Mouse (Mus musculus) limb, embryonic 11.5 days (tissue): ENCODE measurements around the gene Gatad2b. TPM values are rescaled to one million over a fixed set of nuclear protein-coding genes. Genes with fewer than 3 reads are reported as not detected.
"Not testable (repeated sequence)": the region's sequence is repeated elsewhere in the genome, so short reads cannot be mapped to it uniquely, and the experiment has no call there.

Experiments used
- ATAC-seq: fragments of 200-750 bp; cut with Nextera tagmentation; 2 replicates; pipeline ENCODE4 v1.8.0; 2017; ENCODE audit warnings: low read depth; ENCODE audit not compliant: insufficient number of reproducible peaks, low FRiP score, low TSS enrichment
- DNase-seq: peaks from one replicate; pipeline ENCODE4 v3.0.0-alpha.2; 2015; ENCODE audit warnings: low spot score
- H3K27ac ChIP-seq: fragments of 300-500 bp; sonication (generic); replicated peaks from 2 replicates; pipeline ENCODE4 v1.5.1; 2014; ENCODE audit warnings: low read depth, mild to moderate bottlenecking, low read length
- H3K27me3 ChIP-seq: fragments of 300-500 bp; sonication (generic); 2 replicates; pipeline ENCODE4 v1.6.1; 2014; ENCODE audit warnings: mild to moderate bottlenecking, low read length, mixed read lengths; ENCODE audit not compliant: control insufficient read depth, insufficient read depth
- H3K36me3 ChIP-seq: fragments of 300-500 bp; sonication (generic); 2 replicates; pipeline ENCODE4 v1.6.1; 2014; ENCODE audit warnings: mild to moderate bottlenecking, low read length, moderate library complexity, mixed read lengths; ENCODE audit not compliant: control insufficient read depth, insufficient read depth
- H3K4me1 ChIP-seq: fragments of 300-500 bp; sonication (generic); 2 replicates; pipeline ENCODE4 v1.6.1; 2014; ENCODE audit warnings: low read length, mixed read lengths; ENCODE audit not compliant: control insufficient read depth, insufficient read depth
- H3K4me2 ChIP-seq: fragments of 300-500 bp; sonication (generic); 2 replicates; pipeline ENCODE4 v1.6.1; 2014; ENCODE audit warnings: low read depth, mild to moderate bottlenecking, moderate library complexity; ENCODE audit not compliant: severe bottlenecking
- H3K4me3 ChIP-seq: fragments of 300-500 bp; sonication (generic); 2 replicates; pipeline ENCODE4 v1.5.1; 2014; ENCODE audit warnings: low read depth, low read length
- H3K9ac ChIP-seq: fragments of 300-500 bp; sonication (generic); 2 replicates; pipeline ENCODE4 v1.6.1; 2014; ENCODE audit warnings: mild to moderate bottlenecking, low read length
- H3K9me3 ChIP-seq: fragments of 300-500 bp; sonication (generic); 2 replicates; pipeline ENCODE4 v1.6.1; 2016; ENCODE audit warnings: low read length; ENCODE audit not compliant: control insufficient read depth
- WGBS: fragments of 180-500 bp; shearing (Covaris S2); extraction: QIAGEN DNeasy Blood & Tissue Kit; methylation state at CpG from one replicate; pipeline ENCODE4 v1.1.7; 2014; 5-methylcytosine and 5-hydroxymethylcytosine counted together
- polyA plus RNA-seq: library from polyadenylated mRNA; unstranded; fragments of >200 nt; fragmentation: Nextera tagmentation; extraction: Ambion mirVana; gene quantifications from 2 replicates; pipeline ENCODE4 v1.2.1, GENCODE M21; 2014

The Gatad2b gene
- polyA plus RNA-seq, 1 experiment from 2014 or later, result 16.2 TPM

GRCm38 (mm10) chr3:90280708-90281107 lies 12.3 kb upstream of the Gatad2b start:
- ATAC-seq (no peak), DNase-seq (no peak)
- H3K36me3 ChIP-seq, result no peaks in the 10 kb centered on the region; the same call in 1 of the 2 replicates

DNA sequence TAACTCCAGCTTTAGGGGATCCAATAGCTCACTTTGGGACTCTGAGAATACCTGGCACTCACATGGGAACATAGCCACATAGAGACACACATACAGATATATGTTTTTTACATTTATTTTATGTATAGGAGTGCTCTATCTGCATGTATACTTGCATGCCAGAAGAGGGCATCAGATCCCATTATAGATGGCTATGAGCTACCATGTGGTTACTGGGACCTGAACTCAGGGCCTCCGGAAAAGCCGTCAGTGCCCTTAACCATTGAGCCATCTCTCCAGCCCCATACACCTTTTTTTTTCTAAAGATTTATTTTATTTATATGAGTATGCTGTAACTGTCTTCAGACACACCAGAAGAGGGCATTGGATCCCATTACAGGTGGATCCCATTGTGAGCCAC lies 8.8 kb upstream of the Gatad2b start:
- Histone ChIP-seq H3K4me2 (no peak overlapping the region), H3K27ac (no peak overlapping the region), H3K9me3 (no peaks in the 10 kb centered on the region), H3K27me3 (no peaks in the 10 kb centered on the region), H3K4me1 (no peaks in the 10 kb centered on the region), H3K36me3 (no peaks in the 10 kb centered on the region; the same call in 1 of the 2 replicates), H3K4me3 (no peak overlapping the region), H3K9ac (no peak overlapping the region)
- DNase-seq (no peak), ATAC-seq (no peak)
- 89% methylated on average over 2 of the region's 2 CpGs for WGBS

More at GRCm38 (mm10) chr3:90280708-90281107, 12.3 kb upstream of the Gatad2b start:
- no peak overlapping the region for H3K4me3 ChIP-seq
- no peak overlapping the region for H3K4me2 ChIP-seq
- H3K9me3 ChIP-seq, result no peaks in the 10 kb centered on the region
- no peak overlapping the region for H3K9ac ChIP-seq
- H3K4me1 ChIP-seq, result no peaks in the 10 kb centered on the region
- no peaks in the 10 kb centered on the region for H3K27me3 ChIP-seq
- WGBS, result 93% methylated on average over 9 of the region's 9 CpGs
- no peak overlapping the region for H3K27ac ChIP-seq

DNA sequence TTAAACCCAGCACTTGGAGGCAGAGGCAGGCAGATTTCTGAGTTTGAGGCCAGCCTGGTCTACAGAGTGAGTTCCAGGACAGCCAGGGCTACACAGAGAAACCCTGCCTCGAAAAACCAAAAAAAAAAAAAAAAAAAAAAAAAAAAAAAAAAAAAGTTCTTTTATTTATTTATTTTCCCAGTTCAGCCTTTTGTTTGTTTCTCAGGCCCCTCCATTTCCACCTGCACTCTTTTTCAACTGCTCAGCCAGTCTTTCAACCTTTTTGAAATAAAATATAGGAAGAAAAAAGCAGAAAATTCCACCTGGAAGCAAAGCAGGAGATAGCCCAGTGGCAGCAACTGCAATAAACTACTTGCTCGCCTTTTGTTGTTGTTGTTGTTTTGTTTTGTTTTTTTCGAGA lies 3.6 kb upstream of the Gatad2b start:
- not testable (repeated sequence) for H3K4me2 ChIP-seq, ATAC-seq, H3K27ac ChIP-seq, H3K9me3 ChIP-seq, H3K4me1 ChIP-seq, H3K4me3 ChIP-seq, DNase-seq, H3K9ac ChIP-seq, H3K27me3 ChIP-seq, H3K36me3 ChIP-seq
- WGBS, result 73% methylated on average over 2 of the region's 3 CpGs

DNA sequence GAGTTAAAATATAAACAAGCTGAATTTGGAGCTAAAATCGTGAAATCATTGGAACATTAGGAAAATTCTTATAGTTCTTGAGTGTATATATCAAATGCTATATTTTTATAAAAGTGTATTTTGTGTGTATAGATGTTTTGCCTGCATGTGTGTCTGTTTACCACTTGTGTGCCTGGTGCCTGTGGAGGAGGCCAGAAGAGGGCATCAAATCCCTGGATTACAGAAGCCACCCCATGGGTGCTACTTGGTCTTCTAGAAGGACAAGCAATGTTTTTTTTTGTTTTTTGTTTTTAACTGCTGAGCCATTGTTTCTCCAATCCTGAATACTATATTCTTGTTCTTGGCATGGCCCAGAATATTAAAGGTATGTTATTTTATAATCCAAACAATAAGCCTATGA lies 2.4 kb upstream of the Gatad2b start:
- ATAC-seq (no peak), DNase-seq (no peak)
- Histone ChIP-seq H3K9ac (no peak overlapping the region), H3K27ac (no peak overlapping the region), H3K36me3 (peaks cover 3% of the 10 kb centered on the region; the same call in 1 of the 2 replicates), H3K4me1 (peaks cover 5% of the 10 kb centered on the region; the same call in 1 of the 2 replicates), H3K4me3 (no peak overlapping the region), H3K4me2 (no peak overlapping the region), H3K9me3 (no peaks in the 10 kb centered on the region), H3K27me3 (no peaks in the 10 kb centered on the region)
- WGBS, result 87% methylated on average over 1 of the region's 1 CpGs

- ATAC-seq (no peak), DNase-seq (no peak)
- peak overlapping the region; percentile 56 for H3K4me2 ChIP-seq
- H3K4me1 ChIP-seq, result peaks cover 5% of the 10 kb centered on the region; the same call in 1 of the 2 replicates
- 43% methylated on average over 2 of the region's 2 CpGs for WGBS
- no peaks in the 10 kb centered on the region for H3K27me3 ChIP-seq
- peak overlapping the region; percentile 87; the same call in 1 of the 2 replicates for H3K9ac ChIP-seq
- H3K27ac ChIP-seq, result peak overlapping the region; percentile 90; the same call in 1 of the 2 replicates
- no peaks in the 10 kb centered on the region for H3K9me3 ChIP-seq
- peak overlapping the region; percentile 91 for H3K4me3 ChIP-seq
- peaks cover 3% of the 10 kb centered on the region; the same call in 1 of the 2 replicates for H3K36me3 ChIP-seq
These were observed 1.0 kb upstream of the Gatad2b start for GRCm38 (mm10) chr3:90291982-90292344.

DNA sequence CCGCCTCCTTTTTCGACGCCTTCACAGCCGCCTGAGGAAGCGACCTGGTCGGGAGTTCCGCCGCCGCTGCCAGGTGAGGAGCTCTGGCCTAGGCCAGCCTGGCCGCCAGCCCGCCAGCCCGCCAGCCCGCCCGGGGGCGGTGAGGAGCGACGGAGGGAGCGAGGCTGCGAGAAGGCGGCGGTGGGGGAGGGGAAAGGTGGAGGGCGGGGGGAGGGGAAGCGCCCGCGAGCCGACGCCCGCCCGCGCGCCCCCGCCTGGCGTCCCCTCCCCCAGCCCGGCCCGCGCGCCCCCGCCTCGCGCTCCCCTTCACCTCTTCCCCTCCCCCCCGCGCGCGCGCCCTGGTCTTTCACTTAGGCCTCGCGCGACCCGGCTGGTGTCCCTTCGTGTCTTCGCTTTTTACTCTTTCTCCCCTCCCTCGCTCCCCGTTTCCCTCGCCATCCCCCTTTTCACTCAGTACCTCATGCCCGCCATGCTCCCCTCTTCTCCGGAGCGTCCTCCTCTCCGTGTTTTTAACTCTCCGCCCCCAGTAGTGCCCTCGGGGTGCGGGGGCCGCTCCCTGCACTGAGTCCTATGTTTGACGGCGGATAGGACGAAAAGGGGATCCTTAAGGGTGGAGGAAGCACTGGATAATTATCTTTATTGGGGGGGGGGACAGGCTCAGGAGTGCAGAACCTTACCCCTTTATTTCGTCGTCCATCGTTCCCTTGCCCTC lies 530 bp downstream of the Gatad2b start:
- H3K4me1 ChIP-seq, result peaks cover 5% of the 10 kb centered on the region; the same call in 1 of the 2 replicates
- H3K27ac ChIP-seq, result peak overlapping the region; percentile 97
- H3K36me3 ChIP-seq, result peaks cover 3% of the 10 kb centered on the region; the same call in 1 of the 2 replicates
- H3K9me3 ChIP-seq, result no peaks in the 10 kb centered on the region
- WGBS, result under 1% methylated on average over 23 of the region's 68 CpGs
- H3K4me3 ChIP-seq, result peak overlapping the region; percentile 91
- ATAC-seq (peak; percentile 19; the same call in 1 of the 2 replicates), DNase-seq (peak; percentile 90)
- H3K9ac ChIP-seq, result peak overlapping the region; percentile 94
- peak overlapping the region; percentile 75 for H3K4me2 ChIP-seq
- H3K27me3 ChIP-seq, result no peaks in the 10 kb centered on the region

- Histone ChIP-seq H3K27ac (peak overlapping the region; percentile 97), H3K9ac (peak overlapping the region; percentile 94), H3K27me3 (no peaks in the 10 kb centered on the region), H3K36me3 (peaks cover 3% of the 10 kb centered on the region; the same call in 1 of the 2 replicates), H3K4me2 (peak overlapping the region; percentile 75), H3K4me3 (peak overlapping the region; percentile 91), H3K9me3 (no peaks in the 10 kb centered on the region), H3K4me1 (peaks cover 5% of the 10 kb centered on the region; the same call in 1 of the 2 replicates)
- peak; percentile 38 for DNase-seq
- ATAC-seq, result no peak
- 1% methylated on average over 11 of the region's 11 CpGs for WGBS
These were observed 1.1 kb downstream of the Gatad2b start for GRCm38 (mm10) chr3:90294064-90294440.

DNA sequence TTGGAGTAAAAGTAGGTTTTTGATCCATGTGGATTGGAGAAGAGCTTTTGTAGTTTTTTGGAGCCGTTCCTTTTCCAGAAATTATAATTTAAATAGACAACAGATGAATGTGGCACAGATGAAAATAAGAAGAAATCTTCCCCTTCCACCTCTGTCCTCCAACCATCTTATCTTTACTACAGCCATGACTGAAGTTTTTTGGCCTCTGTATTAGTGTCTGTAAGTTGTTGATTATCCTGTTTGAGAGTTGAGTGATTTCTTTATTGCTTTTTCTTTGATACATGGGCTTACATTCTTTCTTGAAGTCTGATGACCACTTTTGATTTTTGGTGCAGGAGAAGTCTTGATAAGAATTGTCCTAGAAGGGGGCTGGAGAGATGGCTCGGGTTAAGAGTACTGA lies 1.7 kb downstream of the Gatad2b start:
- H3K9ac ChIP-seq, result peak overlapping the region; percentile 94; the same call in 1 of the 2 replicates

More for the DNA sequence above, 1.7 kb downstream of the Gatad2b start:
- H3K4me1 ChIP-seq, result peaks cover 5% of the 10 kb centered on the region; the same call in 1 of the 2 replicates
- peak overlapping the region; percentile 91 for H3K4me3 ChIP-seq
- no peaks in the 10 kb centered on the region for H3K27me3 ChIP-seq
- H3K4me2 ChIP-seq, result peak overlapping the region; percentile 75
- ATAC-seq (no peak), DNase-seq (no peak)
- no peak overlapping the region for H3K27ac ChIP-seq
- H3K36me3 ChIP-seq, result peaks cover 3% of the 10 kb centered on the region; the same call in 1 of the 2 replicates
- WGBS, result 79% methylated on average over 2 of the region's 2 CpGs
- H3K9me3 ChIP-seq, result no peaks in the 10 kb centered on the region
